Mouse (Mus musculus) lung, adult 2 months (tissue): ENCODE results near the gene Pak4.

Experiments
- CTCF ChIP-seq: fragments of 200-500 bp; IDR thresholded peaks from 2 replicates; pipeline ENCODE4 v1.5.1; 2011; ENCODE audit warnings: mild to moderate bottlenecking, low read length, control low read depth; ENCODE audit not compliant: insufficient read depth
- POLR2A ChIP-seq: fragments of 200-500 bp; IDR thresholded peaks from 2 replicates; pipeline ENCODE4 v1.6.1; 2011; ENCODE audit warnings: low read depth, mild to moderate bottlenecking, control low read depth, low read length, borderline replicate concordance; ENCODE audit errors: extremely low read depth

- TF ChIP-seq POLR2A = no peak
- no peak for TF ChIP-seq CTCF
Measured at GRCm38 (mm10) chr7:28605951-28606350, 8.0 kb upstream of the Pak4 start.
